Mouse (Mus musculus): ENCODE measurements around the gene Samd10. TPM values are rescaled to one million over a fixed set of nuclear protein-coding genes. Genes with fewer than 3 reads are reported as not detected.

Gene Samd10
- total RNA-seq, 2 experiments from 2014 or later = 1.7 to 1.9 TPM

DNA sequence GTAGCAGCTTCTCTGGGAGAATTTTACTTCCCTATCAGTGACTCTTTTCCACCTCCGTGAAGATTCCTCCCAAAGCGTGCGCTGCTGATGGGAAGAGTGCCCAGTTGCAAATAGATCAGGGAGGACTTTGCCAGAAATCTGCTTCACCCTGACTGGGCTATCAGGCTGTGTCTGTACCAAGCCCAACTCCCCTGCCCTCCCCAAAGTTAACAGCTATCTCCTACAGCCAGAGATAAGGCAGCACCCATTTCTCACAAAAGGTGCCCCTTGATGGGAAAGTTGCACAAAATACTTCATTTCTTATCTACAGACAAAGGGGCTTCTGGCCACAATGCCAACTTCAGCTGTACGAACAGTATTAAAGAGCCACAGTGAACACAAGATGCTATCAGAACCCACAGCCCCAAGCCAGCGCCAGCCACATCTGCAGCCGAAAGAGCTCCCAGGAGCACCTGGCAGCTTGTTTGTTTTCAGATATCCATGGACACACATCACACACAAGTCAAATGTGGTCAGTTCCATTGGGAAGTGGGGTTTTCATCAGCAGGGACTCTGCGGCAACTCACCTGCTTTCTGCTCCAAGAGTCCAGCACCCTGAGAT, 20.9 kb downstream of the Samd10 start:
- DNase-seq (ENCODE audit: low spot score in 2 of 2) = no peak

GRCm38 (mm10) chr2:181577126-181577525, 21.9 kb downstream of the Samd10 start:
- DNase-seq (ENCODE audit: low spot score in 2 of 2) = no peak

DNA sequence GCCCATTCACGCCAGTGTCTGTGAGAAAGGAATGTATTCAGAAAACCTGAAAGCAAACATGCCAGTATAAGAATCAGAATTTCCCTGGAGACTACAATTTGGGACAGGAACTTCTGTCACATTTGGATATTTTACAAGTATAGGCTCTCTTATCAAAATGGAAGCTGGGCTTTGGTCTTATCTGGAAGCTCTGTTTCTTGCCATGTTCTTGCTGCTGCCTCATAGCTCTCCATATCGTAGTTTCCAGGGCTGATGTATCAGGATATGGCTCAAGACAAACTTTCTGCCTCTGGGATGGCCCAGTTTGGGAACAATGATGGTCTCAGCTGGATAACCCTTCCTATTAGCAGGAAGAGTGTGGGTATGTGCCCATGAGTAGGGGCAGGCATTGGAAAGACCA, 22.4 kb downstream of the Samd10 start:
- DNase-seq (ENCODE audit: low spot score in 2 of 2) = no peak

- no peak for DNase-seq (ENCODE audit: low spot score in 2 of 2)
Observed at GRCm38 (mm10) chr2:181574921-181575545, 24.0 kb downstream of the Samd10 start.

DNA sequence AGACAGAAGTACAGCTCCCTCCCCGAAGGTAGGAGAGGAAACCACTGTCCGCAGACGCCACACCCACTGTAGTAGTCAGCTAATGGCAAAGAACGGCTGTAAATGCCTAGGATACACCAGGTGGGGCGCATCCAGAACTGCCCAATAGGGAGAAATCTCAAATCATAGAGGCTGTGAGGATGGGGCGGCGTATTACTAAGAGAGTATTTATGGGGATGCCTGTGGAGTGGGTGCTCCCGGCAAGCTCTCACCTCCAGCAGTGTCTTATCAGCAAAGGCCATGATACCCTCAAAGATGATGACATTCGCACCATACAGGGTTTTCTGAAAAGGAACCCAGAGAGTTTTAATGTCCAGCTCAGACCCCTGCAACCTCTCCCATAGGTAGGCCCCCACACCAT, 25.1 kb downstream of the Samd10 start:
- DNase-seq (ENCODE audit: low spot score in 2 of 2) = no peak

DNA sequence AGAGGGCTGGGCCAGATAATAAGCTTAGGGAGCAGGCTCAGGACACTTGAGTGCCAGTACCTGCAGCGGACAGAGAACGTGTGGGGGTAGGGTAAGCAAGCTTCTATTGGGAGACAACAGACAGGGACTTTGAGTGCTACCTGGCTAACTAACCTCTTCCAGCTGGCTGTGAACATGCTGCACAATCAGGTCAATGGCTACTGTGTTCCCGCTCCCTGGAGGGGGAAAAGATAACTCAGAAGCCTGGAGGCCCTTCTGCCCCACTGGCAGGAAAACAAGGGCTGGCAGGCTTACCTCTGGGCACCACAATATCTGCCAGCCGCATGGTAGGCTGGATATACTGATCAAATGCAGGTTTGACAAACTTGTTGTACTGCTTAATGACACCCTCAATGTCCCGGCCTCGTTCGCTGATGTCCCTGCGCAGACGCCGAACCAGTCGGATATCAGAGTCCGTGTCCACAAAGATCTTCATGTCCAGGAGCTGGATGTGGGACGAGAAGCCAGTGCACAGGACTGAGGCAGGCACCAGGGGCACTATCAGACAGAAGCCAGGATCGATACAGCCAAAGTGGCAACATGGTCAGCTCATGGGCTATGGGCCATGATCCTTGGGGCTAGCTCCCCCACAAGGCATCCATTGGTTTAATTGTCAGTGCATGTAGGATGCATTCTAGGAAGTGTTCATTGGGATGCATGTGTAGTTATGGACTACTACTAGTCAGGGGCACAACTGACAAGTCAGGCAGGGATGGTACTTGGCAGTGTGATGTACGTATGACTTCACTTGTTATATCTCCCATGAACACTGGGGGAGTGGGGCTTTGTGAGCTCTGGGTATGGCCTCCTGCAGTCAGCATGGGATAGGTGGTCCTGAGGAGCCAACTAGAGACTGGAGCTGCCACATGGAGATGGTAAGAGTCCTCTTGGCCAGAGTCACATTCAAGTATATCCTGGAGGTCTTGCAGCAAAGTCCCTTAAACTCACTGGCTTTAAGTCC, 25.8 kb downstream of the Samd10 start:
- DNase-seq (ENCODE audit: low spot score in 2 of 2) = no peak

DNA sequence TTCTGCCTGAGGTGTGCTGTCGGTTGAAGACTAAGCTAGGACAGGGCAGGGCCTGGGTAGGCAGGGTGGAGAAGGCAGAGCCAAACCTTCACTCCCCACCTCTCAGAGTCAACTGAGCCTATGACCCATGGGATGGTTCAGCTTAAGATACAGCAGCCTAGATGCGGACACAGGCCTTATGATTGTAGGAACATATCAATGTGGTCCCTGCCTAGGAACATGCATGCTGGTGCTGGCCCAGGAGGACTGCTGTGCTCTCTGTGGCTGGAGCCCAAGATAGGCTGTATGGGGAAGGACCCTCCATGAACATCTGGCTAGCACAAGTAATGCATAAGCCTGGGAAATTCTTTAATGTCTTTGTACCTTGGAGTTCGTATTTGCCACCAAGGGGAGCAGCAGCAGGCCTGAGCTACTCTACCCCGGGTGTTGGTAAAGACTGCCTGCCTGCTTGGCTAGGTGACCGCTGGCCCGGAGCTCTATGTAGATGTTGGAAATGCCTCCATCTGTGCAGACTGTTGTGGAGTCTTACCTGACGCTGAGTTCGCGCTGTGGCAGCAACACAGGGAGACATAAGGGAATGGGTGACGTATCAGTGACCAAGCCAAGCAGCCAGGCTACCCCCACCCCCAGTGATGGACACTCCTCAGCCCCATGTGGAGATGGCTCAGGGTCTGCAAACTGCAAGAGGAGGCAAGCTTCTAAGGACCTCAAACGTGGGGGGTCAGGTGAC, 26.9 kb downstream of the Samd10 start:
- no peak for DNase-seq (ENCODE audit: low spot score in 2 of 2)

DNA sequence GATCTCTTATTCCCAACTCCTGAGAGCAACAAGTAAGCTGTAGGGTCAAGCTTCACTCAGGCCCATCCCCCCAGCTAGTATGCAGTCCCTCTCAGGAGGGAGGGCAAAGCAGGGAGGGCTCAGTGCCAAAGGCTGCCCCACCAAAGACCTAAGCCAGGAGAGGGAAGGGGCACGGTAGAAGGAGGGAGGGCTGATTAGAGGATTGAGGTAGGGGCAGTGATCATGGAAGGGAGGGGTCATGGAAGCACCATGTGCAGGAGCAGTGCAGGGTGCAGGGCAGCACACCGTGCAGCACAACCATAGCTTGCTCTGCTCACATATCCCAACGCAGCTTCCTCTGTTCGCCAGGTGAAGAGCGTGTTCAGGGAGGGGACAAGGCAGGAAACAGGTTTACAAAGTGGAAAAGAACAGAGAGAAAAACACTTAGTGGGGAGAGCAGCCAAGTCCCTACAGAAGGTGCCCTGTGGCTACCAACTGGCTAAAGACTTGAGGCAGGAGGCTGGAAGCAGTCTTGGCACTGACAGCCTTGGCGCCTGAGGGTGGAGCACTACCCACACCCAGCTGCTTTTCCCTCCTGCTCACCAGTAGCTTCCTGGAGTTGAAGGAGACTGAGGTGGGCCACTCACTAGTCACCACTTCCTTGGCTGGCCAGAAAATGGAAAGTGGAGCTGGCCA, 28.0 kb downstream of the Samd10 start:
- DNase-seq (ENCODE audit: low spot score in 2 of 2) = no peak

- no peak for DNase-seq (ENCODE audit: low spot score in 2 of 2)
Observed at GRCm38 (mm10) chr2:181570375-181570774, 28.6 kb downstream of the Samd10 start.

GRCm38 (mm10) chr2:181569856-181570255, 29.2 kb downstream of the Samd10 start:
- no peak for DNase-seq (ENCODE audit: low spot score in 2 of 2)

DNA sequence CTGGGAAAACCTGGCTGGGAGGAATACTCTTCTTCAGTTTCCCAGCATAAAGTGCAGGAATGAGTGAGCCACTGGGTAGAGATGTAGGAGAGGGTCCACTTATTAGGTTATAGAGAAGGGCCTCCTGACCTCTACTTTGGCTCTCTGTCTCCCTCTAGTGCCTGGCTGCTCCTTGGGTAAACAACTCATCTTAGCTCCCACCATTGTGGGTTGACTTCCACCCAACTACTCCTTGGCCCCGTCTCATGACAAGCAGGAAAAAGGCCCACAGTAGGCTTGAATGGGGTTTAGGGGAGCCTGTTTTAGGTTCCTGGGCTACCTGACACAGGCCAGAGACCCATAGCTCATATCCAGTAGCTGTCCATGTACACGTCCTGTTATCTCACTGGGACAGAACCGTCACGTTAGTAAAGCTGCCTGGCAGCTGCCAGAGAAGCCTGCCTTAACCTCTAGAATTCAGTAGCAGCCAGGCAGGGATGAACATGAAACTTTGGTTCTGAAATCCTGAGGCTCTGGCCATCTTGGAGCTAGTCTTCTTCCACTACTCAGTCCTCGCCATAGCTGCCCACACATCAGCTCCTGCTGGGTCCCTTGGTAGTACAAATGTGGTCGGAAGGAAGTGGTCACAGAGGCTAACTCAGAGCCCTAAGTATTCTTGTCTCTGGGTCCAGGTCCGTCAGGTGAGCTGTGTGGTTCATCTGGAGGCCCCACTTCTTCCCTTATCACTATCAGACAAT, 30.6 kb downstream of the Samd10 start:
- DNase-seq (ENCODE audit: low spot score in 2 of 2) = peak in 1 of 2 experiments; percentile 52

DNA sequence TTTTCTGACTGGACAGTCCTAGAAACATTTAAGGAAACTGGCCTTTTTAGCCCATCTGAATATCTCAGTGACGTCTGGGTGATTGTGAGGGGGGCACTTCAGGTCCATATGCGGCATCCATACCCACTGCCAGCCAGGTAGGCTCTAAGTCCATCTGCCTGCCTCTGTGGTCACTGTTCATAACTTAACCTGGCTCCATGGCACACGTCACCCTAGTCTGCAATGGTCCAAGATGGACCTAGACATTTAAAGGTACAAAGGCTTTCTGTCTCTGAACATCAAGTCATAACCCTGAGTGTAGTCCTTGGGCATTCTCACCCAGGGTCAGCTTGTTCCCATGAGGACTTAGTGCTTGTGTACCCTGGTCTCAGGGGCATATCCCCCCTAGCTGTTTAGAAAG, 31.7 kb downstream of the Samd10 start:
- DNase-seq (ENCODE audit: low spot score in 2 of 2) = no peak

DNA sequence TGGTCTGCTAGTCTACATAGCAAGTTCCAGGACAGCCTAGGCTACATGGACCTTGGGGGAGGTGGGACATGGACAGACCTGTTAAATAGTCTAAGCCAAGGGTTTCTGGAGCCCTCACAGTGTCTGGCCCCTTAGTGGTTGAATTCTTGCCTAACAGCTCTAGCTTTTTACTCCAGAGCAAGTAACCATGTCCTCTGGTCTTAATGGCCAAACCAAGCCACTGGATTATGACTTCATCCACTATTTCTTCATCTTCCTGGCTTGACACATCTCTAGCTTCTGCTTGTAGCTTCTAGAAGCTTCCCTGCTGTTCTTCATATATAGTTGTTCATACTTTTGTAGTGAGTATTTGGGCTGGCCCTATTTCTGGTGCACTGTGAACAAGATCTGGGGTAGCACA, 45.2 kb downstream of the Samd10 start:
- no peak for DNase-seq (ENCODE audit: low spot score in 2 of 2)

DNA sequence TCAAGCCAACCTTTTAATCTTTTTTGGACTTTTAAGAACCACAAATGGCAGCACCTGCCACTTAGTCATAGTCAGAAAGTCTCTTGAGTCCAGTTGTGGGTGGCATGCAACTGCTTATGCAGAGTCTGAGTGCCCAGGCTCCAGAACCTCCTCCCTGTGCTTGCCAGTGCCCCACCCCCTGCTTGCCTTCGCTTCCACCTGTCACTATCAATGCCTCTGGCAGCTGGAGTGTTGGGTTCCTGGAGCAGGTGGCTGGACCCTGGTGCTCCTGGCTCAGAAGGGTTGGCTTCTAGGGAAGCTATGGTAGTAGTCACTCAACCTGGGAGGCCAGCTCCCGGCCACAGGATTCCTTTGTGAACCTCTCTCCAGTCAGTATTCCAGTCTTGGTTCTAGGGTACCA, 48.8 kb downstream of the Samd10 start:
- no peak for DNase-seq (ENCODE audit: low spot score in 2 of 2)

DNA sequence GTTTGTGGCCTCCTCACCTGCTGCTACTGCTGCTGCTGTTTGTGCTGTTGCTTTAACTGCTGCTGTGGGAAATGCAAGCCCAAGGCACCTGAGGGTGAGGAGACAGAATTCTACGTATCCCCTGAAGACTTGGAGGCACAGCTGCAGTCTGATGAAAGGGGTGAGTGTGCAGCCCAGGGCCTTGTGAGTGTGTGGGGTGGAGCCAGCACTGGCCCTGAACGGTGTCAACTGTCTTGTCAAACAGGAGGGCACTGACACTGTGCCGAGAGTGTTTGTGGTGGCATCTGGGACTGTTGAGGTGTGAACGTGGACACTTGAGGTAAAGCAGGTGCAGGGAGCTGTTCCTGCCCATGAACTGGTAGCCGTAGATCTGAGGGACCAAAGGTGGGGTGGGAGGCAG, 50.3 kb downstream of the Samd10 start:
- DNase-seq (ENCODE audit: low spot score in 2 of 2) = no peak

DNA sequence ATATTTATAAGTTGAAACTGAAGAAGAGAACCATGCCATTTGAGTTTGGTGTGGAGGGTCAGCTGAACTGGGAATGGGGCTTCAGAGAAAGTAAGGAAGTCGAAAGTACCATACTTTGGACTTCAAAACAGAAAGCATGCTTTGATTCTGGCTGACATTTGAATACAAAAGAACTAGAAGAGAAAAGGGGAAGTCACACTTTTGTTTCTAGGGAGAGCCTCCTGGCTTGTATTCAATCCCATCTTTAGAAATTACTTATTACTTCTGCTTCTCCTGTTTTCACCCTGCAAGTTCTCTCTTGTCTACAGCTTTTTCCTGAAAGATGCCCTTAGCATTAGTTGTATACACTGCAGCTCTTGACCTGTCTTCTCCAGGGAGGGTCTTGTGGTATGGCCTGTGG, 50.8 kb downstream of the Samd10 start:
- no peak for DNase-seq (ENCODE audit: low spot score in 2 of 2)

GRCm38 (mm10) chr2:181546142-181546541, 52.9 kb downstream of the Samd10 start:
- DNase-seq (ENCODE audit: low spot score in 2 of 2) = no peak
